Mouse (Mus musculus): ENCODE measurements around the gene Eid2b. TPM values are rescaled to one million over a fixed set of nuclear protein-coding genes. Genes with fewer than 3 reads are reported as not detected.

Gene Eid2b
- total and polyA plus RNA-seq, 3 experiments: 1.6 to 3.8 (median 3.3) TPM

DNA sequence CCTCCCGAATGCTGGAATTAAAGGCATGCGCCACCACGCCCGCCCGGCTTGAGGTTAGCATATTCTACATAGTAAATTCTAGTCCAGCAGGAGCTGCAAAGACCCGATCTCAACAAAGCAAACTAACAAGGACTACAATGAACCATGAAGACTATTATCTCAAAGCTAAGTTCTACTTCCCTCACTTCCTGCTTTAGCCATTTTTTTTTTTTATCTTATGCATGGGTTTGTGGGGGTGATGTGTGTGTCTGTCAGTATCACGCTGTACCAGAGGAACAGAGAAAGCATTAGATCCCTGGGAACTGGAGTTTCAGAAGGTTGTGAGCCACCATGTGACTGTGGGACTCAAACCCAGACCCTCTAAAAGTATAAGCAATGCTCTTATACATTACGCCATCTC, 47.8 kb downstream of the Eid2b start:
- no peak overlapping the region for H3K4me2 ChIP-seq (ENCODE audit: insufficient read depth, low read depth, poor library complexity, severe bottlenecking)
- peaks cover 85 to 94% of the 10 kb centered on the region in 2 experiments for H3K36me3 ChIP-seq (replicated peaks in 1 of 2; ENCODE audit: control insufficient read depth in 1 of 2, insufficient read depth in 1 of 2, low read length in 1 of 2)
- H3K79me2 ChIP-seq (replicated peaks; ENCODE audit: control insufficient read depth, extremely low read depth, insufficient read depth, poor library complexity, severe bottlenecking): no peaks in the 10 kb centered on the region
- H3K27me3 ChIP-seq (replicated peaks): no peaks in the 10 kb centered on the region
- H3K9ac ChIP-seq (ENCODE audit: insufficient read depth, low read depth): no peak overlapping the region
- dilution Hi-C loops (cut with MboI; ENCODE audit: extremely low pct_ligation_motif_present, extremely low pct_unique_long_range_greater_than_20kb, low sequenced_read_pairs): no loop called here
- H3K9me3 ChIP-seq (replicated peaks; ENCODE audit: low read length): no peaks in the 10 kb centered on the region
- no peak overlapping the region for H3K4me3 ChIP-seq (replicated peaks in 1 of 3; ENCODE audit: low read depth in 2 of 3, low read length in 2 of 3, poor library complexity in 1 of 3)
- H3K27ac ChIP-seq (ENCODE audit: insufficient read depth, low read depth): no peak overlapping the region
- in situ Hi-C loops (cut with MboI; ENCODE audit: low pct_ligation_motif_present, low pct_unique_long_range_greater_than_20kb, low sequenced_read_pairs): no loop called here
- H3K4me1 ChIP-seq (ENCODE audit: control insufficient read depth in 1 of 2, insufficient read depth in 2 of 2): no peaks in the 10 kb centered on the region
- TF ChIP-seq CHD2 (IDR thresholded peaks at IDR 0.05; ENCODE audit: low read length) (no peak), RCOR1 (conservative IDR thresholded peaks at IDR 0.05; ENCODE audit: low read depth, low read length) (no peak)
- no peak for DNase-seq (ENCODE audit: extremely low read depth)

DNA sequence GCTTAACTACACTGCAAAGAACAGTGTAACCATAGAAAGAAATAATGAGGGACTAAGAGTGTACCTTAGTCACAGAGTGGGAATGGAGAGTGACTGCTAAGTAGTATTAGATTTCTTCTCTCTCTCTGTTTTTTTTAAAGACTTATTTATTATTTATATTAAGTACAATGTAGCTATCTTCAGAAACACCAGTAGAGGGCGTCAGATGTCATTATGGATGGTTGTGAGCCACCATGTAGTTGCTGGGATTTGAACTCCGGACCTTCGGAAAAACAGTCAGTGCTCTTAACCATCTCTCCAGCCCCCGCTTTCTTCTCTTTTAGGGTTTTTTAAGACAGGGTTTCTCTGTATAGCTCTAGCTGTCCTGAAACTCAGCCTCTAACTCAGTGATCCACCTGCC, 48.9 kb downstream of the Eid2b start:
- Histone ChIP-seq H3K9me3 (replicated peaks; ENCODE audit: low read length) (no peaks in the 10 kb centered on the region), H3K79me2 (replicated peaks; ENCODE audit: control insufficient read depth, extremely low read depth, insufficient read depth, poor library complexity, severe bottlenecking) (peaks cover under 1% of the 10 kb centered on the region; the same call in 1 of the 2 replicates), H3K4me1 (ENCODE audit: control insufficient read depth in 1 of 2, insufficient read depth in 2 of 2) (no peaks in the 10 kb centered on the region), H3K9ac (ENCODE audit: insufficient read depth, low read depth) (no peak overlapping the region), H3K4me3 (replicated peaks in 1 of 3; ENCODE audit: low read depth in 2 of 3, low read length in 2 of 3, poor library complexity in 1 of 3) (no peak overlapping the region), H3K27me3 (replicated peaks) (no peaks in the 10 kb centered on the region), H3K36me3 (replicated peaks in 1 of 2; ENCODE audit: control insufficient read depth in 1 of 2, insufficient read depth in 1 of 2, low read length in 1 of 2) (peaks cover 90 to 95% of the 10 kb centered on the region in 2 experiments), H3K27ac (ENCODE audit: insufficient read depth, low read depth) (no peak overlapping the region), H3K4me2 (ENCODE audit: insufficient read depth, low read depth, poor library complexity, severe bottlenecking) (no peak overlapping the region)
- DNase-seq (ENCODE audit: extremely low read depth): no peak
- dilution Hi-C loops (cut with MboI; ENCODE audit: extremely low pct_ligation_motif_present, extremely low pct_unique_long_range_greater_than_20kb, low sequenced_read_pairs) (no loop called here), in situ Hi-C loops (cut with MboI; ENCODE audit: low pct_ligation_motif_present, low pct_unique_long_range_greater_than_20kb, low sequenced_read_pairs) (no loop called here)
- TF ChIP-seq ZNF384 (IDR thresholded peaks at IDR 0.05; ENCODE audit: low read depth, low read length): no peak
- TF ChIP-seq ETS1 (conservative IDR thresholded peaks at IDR 0.05; ENCODE audit: low read depth, low read length): no peak
- TF ChIP-seq SMC3 (IDR thresholded peaks at IDR 0.05; ENCODE audit: low read depth, low read length): peak; percentile 11; the same call in 1 of the 2 replicates
- peak; percentile 23 to 35; a peak in 3 of 4 replicates for TF ChIP-seq CTCF (conservative IDR thresholded peaks at IDR 0.05 in 1 of 2, IDR thresholded peaks at IDR 0.05 in 1 of 2; ENCODE audit: low read depth in 2 of 2, low read length in 2 of 2)

DNA sequence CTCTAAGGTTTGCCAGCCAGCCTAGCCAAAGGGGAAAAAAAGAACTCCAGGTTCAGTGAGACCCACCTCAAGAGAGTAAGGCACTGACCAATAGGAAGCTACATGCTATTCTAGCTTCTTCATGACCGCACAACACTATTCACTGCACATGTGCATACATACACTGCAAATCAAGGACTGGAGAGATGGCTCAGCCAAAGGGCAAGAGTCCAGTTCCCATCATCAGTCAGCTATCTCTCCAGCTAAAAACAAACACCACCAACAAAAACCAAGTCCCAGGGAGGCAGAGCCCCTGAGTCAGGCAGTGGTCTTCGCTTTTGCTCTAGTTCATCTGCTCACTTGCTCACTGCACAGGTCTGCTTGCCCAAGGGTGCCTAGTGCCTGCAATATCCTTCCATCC, 50.7 kb downstream of the Eid2b start:
- Histone ChIP-seq H3K4me1 (ENCODE audit: control insufficient read depth in 1 of 2, insufficient read depth in 2 of 2) (no peaks in the 10 kb centered on the region), H3K27ac (ENCODE audit: insufficient read depth, low read depth) (no peak overlapping the region), H3K79me2 (replicated peaks; ENCODE audit: control insufficient read depth, extremely low read depth, insufficient read depth, poor library complexity, severe bottlenecking) (peaks cover 18% of the 10 kb centered on the region), H3K36me3 (replicated peaks in 1 of 2; ENCODE audit: control insufficient read depth in 1 of 2, insufficient read depth in 1 of 2, low read length in 1 of 2) (peaks cover 83 to 90% of the 10 kb centered on the region in 2 experiments), H3K9me3 (replicated peaks; ENCODE audit: low read length) (no peaks in the 10 kb centered on the region), H3K9ac (ENCODE audit: insufficient read depth, low read depth) (no peak overlapping the region), H3K4me2 (ENCODE audit: insufficient read depth, low read depth, poor library complexity, severe bottlenecking) (no peak overlapping the region), H3K4me3 (replicated peaks in 1 of 3; ENCODE audit: low read depth in 2 of 3, low read length in 2 of 3, poor library complexity in 1 of 3) (no peak overlapping the region), H3K27me3 (replicated peaks) (no peaks in the 10 kb centered on the region)
- in situ Hi-C loops (cut with MboI; ENCODE audit: low pct_ligation_motif_present, low pct_unique_long_range_greater_than_20kb, low sequenced_read_pairs): no loop called here
- no peak for DNase-seq (ENCODE audit: extremely low read depth)
- no peak for TF ChIP-seq TBP (conservative IDR thresholded peaks at IDR 0.05; ENCODE audit: low read depth, low read length)
- TF ChIP-seq GABPA (IDR thresholded peaks at IDR 0.05; ENCODE audit: insufficient replicate concordance, low read depth, low read length): no peak
- no peak for TF ChIP-seq USF1 (IDR thresholded peaks at IDR 0.05; ENCODE audit: low read depth, low read length)
- TF ChIP-seq MAZ (IDR thresholded peaks at IDR 0.05; ENCODE audit: low read depth, low read length): no peak
- no peak for TF ChIP-seq MYC (IDR thresholded peaks at IDR 0.05; ENCODE audit: low read depth, low read length)
- no peak for TF ChIP-seq ZC3H11A (IDR thresholded peaks at IDR 0.05; ENCODE audit: low read depth, low read length)
- TF ChIP-seq USF2 (conservative IDR thresholded peaks at IDR 0.05; ENCODE audit: low read depth, low read length): no peak
- no peak for TF ChIP-seq NELFE (IDR thresholded peaks at IDR 0.05; ENCODE audit: low read depth, low read length)
- no peak for TF ChIP-seq NRF1 (IDR thresholded peaks at IDR 0.05; ENCODE audit: low read depth, low read length)
- no peak for TF ChIP-seq POLR2AphosphoS2 (IDR thresholded peaks at IDR 0.05; ENCODE audit: low read depth, low read length)
- TF ChIP-seq RCOR1 (conservative IDR thresholded peaks at IDR 0.05; ENCODE audit: low read depth, low read length): no peak
- dilution Hi-C loops (cut with MboI; ENCODE audit: extremely low pct_ligation_motif_present, extremely low pct_unique_long_range_greater_than_20kb, low sequenced_read_pairs): no loop called here

Measured in CH12.LX (cell line).